Mouse (Mus musculus): Measurements from ENCODE around the gene Fanci.

The Fanci gene

DNA sequence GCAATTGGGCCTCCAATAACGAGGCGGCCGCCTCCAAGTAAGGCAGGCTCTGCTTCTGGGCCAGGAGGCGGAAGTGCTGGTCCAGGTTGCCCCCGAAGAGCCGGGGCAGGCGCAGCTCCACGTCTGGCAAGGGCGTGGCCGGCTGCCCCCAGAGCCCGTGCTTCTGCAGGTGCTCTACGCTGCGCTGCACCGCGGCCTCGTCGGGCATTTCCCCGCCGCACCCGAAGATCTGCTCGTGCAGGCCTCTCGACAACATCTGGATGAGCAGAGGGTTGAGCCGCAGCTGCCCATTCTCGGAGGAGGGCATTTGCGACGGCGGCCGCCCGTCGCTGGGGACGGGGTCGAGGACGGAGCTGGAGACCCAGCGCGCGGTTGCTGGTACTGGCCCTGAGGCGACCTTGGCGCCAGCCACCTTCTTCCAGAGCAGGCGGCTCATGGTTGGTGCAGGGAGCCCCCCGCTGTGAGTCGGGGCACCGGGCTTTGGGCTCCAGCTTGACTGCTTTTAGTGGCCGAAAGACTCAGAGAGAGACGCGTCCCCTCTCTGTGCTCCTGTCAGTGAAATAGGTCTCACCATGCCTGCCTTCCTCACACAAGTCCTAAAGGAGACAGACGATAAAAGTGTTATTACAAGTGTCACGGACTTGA lies 73.2 kb downstream of the Fanci start:
- peak; percentile 49 to 66 for DNase-seq

DNA sequence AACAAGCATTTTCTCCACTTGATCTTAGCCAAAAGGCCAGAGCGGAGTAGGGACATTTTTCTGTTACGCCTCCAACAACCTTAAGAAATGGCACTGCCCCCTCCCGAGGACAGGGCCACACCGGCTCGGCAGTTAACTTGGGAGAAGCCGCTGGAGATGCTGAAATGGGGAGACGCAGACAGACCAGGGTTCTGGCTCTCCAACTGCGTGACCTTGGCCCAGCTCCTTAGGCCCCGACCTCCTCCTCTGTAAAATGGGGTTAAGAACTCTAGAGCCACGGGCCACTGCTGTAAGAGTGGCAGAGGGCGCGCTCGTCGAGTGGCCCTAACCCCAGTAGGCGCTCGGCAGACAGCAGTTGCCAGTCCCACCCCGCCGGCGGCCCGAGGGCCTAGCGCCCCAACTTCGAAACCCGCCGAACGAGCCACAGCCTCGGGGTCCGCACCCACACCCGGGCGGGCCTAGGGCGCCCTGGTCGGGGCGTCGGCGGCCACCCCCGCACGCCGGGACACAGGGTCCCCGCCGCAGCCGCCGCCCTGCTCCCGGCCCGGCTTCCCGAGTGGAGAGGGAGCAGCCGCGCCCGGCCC lies 73.8 kb downstream of the Fanci start:
- no peak for DNase-seq

DNA sequence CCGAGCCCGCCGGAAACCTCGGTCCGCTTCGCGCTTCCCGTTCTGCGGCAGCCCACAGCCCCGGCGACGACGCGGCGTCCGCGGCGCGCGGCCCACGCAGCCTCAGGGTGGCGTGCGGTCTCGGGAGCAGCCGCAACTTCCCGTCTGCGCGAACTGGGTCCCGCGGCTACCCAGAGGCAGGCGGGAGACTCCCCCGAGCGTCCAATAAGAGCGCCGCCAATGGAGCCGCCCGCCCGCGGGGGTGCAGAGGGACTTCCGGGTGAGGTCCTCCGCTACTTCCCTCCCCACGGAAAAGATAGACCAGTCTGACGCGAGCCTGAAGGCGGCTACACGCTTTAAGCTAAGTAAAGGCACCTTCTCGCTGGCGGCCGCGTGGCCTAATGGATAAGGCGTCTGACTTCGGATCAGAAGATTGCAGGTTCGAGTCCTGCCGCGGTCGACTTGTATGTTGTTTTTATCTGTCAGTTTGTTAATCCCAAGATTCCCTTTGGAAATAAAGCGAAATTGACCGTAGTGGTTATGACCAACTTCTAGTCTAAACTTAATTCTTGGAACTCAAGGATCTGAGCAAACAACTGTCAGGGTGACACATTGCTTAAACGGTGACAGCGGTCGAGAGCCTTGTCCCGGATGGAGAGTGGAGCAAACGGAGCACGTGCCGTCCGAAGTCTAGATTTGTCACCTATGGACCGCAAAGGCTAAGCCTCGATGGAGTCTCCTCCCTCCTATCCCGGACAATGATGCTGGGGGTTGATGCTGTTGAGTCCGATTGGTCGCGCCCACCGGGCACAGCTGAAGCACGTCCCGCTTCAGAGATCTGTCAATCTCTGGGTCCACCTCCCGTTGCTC lies 74.5 kb downstream of the Fanci start, which contains the start of gene Polg:
Gene Polg (minus strand): TSS at position 310 of the 849 bp plus-strand sequence.
- DNase-seq: peak; percentile 99 to 100

DNA sequence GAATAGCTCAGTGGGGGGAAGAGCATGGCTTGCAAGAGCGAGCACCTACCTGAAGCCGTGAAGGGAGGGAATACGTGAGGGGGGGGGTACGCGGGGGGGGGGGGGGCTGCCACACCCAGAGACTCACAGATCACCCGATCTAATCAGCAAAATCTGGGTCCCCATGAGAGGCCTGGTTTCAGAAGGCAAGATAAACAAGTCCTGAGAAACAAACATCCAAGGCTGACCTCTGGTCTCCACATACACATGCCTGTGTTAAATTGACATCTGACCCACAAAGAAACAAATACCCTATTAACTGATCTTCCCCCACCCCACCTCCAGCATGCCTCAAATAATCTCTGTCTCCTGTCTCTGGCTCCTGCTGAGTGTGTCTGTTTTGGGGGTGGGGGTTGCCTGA lies 76.2 kb downstream of the Fanci start:
- no peak for DNase-seq

DNA sequence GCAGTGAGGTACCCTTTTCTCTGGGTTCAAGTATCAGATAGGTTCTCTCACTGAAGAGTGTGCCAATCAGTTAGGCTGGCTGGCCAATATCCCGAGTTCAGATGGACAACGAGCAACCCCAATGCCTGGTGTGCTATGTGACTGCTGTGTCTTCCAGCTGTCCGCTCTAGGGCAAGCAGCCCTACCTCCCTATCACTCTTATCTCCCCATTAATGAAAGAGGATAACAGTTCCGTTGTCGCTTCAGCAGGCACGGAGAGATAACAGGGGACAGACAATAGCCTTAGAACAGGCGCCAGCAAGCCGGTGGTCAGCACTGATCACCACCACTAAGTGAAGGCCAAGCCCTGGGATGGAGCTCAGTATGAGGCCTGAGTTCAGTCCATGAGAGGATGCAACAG lies 77.3 kb downstream of the Fanci start:
- no peak for DNase-seq

DNA sequence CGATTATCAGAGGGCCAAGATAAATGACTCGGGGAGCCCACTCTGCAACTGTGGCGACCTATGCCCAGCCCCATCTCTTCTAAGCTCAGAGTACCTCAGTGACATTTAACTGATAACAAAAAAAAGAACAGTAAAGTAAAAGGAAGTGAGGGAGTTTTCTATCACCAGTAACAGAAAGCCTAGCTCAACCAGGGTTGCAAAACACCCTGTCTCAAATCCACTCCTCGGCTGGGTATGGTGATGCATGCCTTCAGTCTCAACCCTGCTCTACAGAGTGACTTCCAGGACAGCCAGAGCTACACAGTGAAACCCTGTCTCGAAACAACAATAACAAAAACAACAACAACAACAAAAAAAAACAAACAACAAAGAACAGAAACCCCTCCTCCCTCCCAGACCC lies 78.0 kb downstream of the Fanci start:
- no peak for DNase-seq

DNA sequence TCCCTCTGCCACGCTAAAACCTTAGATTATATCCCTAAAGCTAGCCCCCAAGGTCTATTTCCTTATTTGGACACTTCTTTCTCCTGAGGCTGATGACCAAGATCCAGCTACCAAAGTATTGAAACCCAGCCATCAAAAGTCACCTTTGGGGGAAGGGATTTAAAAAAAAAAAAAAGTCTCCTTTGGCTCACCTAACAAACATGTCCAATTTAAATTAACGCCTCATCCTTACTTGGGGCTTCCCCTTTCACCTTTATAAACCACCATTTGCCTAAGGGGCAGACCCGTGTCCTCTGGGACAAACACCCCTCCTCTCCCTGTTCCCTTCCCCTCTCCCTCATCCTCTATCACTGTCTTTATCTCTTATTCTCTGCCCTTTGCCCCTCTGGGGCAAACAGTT lies 79.0 kb downstream of the Fanci start:
- no peak for DNase-seq

DNA sequence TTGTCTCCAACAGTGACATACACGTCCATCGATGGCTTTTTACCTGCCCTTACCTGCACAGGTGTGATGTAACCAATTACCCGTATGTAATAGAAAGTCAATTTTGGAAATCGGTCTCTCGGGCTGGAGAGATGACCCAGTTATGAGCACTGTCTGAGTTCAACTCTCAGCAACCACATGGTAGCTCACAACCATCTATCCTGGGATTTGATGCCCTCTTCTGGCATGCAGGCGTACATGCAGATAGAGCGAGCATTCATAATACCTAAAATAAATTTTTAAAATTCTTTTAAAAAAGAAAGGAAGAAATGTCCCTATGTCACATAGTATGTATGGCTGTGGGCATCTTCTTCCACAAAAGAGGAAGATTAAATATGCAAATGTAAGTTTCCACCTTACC lies 79.7 kb downstream of the Fanci start:
- no peak for DNase-seq

DNA sequence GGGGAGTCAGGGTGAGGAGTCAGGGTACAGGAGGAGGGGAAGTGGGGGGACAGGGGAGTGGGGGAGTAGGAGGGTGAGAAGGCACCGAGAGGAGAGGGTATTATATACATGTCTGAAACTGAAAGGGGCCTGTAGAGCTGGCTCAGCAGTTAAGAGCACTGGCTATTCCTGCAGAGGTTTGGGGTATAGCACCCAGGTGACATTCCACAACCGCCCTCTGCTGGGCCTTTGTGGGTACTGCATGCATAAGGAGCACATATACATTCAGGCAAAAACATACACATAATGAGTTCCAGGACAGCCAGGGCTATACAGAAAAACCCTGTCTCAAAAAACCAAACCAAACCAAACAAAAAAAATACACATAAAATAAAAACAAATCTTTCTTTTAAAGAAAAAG lies 81.1 kb downstream of the Fanci start:
- no peak for DNase-seq

DNA sequence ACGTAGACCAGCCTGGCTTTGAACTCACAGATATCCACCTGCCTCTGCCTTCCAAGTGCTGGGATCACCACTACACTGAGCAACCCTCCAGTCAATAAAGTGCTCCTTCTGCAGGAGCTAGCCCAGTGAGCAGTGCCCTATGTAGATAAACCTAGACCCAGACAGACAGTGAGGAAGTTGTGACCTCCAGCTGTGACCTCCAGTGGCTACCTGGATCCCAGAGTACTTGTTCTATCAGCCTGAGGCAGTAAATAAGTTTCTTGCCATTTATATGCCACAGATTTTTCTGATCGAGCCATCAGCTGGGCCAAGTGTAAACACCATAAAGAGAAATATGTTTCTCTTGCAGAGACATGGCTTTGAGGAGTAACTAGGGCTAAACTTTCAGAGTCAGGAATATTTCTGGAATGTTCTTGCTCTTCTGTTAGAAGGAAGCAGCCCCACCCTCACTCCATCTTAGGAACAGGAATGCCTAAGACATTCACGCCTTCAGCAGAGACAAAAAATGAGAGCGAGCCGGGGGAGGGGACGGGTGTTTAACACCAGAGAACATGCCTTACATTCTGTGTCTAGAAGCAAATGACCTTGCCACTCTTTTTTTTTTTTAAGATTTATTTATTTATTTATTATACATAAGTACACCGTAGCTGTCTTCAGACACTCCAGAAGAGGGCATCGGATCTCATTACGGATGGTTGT lies 81.9 kb downstream of the Fanci start:
- DNase-seq: no peak

DNA sequence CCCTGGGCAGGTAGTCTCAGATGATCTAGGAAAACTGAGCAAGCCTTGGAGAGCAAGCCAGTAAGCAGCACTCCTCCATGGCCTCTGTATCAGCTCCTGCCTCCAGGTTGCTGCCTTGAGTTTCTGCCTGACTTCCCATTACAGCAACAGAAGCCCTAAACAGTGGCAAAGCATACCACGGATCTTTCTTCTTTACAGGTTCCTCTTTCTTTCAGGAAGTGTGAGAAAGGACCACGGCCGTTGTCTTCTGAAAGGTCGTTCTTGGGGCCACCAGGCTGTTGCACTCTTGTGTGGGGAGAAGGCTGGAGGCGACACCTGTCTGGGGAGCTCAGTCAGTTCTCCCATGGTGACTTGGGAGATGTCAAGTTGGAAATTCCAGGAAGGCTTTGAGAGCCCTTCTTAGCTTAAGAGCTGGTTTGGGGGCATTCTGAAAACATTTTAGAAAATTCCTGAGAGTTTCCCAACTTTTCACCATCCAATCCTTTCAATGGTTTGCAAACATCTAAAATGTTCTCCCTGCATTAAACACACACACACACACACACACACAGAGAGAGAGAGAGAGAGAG lies 83.2 kb downstream of the Fanci start:
- DNase-seq: no peak

DNA sequence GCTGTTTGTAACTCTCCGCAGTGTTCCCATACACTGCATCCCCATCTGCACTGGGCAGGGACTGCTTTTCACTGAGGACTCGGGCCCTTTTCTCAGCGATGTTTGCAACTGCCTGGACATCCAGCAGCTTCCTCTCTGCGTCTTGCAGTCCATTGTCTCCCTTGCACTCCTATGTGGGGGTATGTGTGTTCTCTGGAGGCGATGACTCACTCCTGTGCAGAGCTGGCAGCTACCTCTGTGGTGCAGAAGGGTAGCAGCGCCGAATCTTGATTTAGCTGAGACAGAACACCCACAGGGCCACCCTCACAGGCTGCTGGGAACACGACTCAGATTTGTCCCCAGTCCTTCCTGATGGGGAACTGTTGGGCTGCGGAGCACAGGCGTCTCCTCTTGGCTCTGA lies 94.8 kb downstream of the Fanci start:
- DNase-seq: no peak

DNA sequence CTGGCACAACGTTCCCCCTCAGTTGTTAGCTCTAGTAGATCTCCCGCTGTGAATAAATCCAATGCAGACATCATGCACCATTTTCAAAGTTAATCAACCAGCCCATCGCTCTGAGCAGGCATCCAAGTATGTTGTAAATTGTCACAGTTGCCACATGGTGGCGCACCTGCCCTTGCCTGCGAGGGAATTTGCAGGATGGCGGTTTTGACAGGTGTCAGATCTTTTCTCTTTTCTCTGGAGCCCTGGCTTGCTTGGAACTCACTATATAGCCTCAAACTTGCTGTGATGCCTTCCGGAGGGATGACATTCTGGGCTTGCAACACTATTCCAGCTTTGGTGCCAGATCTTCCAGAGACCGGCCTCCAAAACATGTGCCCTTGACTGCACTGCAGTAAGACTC lies 102.2 kb downstream of the Fanci start:
- peak; percentile 83 to 88 for DNase-seq

DNA sequence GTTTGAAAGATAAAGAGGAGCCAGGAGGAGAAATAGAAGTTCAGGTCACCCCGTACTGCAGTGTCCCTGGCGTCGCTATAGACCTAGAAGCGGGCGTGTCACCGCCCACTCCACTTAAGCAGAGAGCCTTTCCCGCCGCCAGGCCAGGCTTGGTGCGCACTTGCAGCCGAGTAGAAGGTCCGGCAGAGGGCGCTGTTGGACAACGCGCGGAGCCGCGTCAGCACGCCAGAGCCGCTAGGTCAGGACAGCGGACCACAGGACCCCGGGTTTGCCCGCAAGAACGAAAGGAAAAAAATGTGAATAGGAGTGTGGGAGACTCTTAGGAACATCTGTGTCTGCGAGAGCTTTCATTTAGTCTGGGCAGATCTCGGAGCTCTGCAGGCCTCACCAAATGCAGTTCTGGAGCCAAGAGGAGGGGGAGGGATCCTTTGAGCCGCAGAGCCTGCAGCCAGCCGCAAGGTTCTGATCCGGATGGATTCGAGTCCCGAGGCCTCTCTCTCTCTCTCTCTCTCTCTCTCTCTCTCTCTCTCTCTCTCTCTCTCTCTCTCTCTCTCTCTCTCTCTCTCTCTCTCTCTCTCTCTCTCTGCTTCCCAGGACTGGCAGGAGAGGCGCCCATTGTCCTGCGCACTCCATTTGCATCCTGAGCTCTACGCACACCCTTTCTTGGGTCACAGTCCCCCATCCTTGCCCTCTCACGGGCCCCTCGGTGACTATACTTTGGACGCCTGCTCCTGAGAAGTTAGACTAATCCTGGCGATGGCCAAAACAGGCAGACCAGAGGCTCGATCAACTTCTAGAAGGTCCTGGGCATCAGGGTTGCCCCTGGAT lies 104.5 kb downstream of the Fanci start:
- DNase-seq: peak; percentile 97

DNA sequence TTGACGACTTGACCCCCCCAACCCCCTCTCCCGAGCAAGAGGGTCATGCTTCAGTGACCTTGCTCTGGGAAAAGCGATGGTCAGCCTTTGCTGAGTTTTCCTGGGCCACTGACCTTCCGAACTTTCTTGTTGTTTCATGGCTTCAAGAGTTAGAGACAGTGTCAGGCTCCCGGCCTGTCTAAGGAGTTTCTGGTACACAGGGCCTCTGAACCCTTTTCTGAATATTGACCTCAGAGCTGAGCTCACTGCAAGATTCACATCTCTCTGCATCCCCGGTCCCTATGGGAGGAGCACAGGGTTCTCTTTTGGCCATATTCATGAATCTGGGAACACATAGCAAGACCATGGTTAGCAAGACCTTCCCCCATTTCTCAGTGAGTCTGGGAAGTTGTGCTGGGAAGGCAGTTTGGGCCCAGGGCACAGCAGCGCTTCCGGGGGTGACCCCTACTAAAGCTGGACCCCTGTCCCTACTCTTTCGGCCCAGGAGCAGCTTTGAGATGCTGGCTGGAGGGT lies 105.1 kb downstream of the Fanci start:
- peak in 1 of 2 experiments; percentile 15 for DNase-seq

DNA sequence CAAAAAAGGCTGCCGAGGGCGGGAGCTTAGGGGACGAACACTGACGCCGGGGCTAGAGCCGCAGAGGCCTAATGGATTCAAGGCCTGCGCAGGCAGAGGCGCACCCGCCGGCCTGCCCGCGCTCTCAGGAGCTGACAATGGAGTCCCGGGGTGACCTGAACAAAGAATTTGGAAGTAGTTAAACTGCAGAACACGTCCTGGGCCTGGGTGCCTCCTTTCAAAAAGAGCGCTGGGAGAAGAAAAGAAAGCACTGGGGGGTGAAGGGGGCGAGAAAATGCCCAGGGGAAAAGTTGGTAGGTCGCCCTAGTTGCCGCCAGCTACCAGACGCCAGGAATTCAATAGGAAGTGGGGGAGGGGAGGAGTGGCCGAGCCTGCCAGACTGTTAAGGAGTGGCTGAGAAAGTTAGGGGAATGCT lies 106.0 kb downstream of the Fanci start:
- peak in 1 of 2 experiments; percentile 46 for DNase-seq

DNA sequence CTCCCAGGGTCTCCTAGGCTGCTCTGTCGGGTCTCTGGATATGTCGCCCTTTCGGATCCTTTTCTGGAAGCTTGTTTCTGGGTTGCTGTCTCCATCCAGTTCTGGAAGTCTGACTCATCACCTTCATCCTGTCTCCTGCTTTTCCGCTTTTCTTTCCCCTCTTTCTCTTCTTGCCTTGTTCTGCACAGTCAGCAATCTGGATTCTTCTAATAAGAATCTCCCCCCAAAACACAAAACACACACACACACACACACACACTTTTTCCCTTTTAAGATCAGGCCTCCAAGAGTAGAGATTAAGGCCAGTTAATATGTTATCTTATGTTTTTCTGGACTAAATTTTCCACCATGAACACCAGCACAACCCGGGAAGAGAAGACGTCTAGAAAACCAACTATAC lies 106.6 kb downstream of the Fanci start:
- DNase-seq: no peak

DNA sequence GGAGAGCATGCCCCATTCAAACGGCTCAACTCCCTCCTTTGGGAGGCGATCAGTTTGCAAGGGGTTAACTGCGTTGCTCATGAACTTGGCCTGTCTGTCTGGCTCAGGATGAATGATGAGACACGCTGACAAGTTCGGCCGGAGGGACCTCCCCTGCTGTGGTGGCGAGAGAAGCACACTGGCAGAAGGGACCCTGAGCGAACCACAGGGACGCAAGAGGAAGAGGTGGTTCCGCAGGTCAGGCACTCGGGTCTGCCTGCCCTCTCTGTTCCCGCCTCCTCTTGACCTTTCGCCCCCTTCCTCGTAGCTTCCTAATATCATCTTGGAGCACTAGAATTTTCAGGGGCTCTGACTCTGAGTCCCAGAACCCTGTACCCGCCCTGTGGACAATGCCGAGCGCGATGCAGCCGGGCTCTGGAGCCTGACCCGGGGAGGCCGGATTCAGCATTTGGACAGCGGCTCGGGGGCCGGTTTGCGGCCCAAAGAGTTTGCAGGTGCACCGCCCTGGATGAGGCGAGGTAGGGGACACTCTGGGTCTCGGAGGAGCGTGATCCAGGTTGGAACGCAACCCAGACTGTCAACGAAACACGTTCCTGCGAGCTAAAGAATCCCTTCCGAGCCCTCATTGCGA lies 107.4 kb downstream of the Fanci start:
- peak; percentile 68 to 71 for DNase-seq

Data from cerebellum, postnatal 25 days (tissue).